Mouse (Mus musculus) common myeloid progenitor, adult 5-6 weeks (primary cell): Measurements from ENCODE around the gene Ddx6. TPM values are rescaled to one million over a fixed set of nuclear protein-coding genes. Genes with fewer than 3 reads are reported as not detected.
"Not testable (repeated sequence)": the region's sequence is repeated elsewhere in the genome, so short reads cannot be mapped to it uniquely, and the experiment has no call there.

Experiments used
- ATAC-seq: replicated peaks from 2 replicates; pipeline ENCODE4 v1.8.0; 2016; ENCODE audit warnings: low read depth, mild to moderate bottlenecking, moderate TSS enrichment, inconsistent platforms; ENCODE audit not compliant: poor library complexity, severe bottlenecking
- total RNA-seq: library from RNA; stranded (forward); fragments of 200-1000, 187-1606 nt; gene quantifications from 2 replicates; pipeline ENCODE4 v1.2.3, GENCODE M21; 2017

Ddx6 gene
- 101 and 143 TPM in 2 replicates for total RNA-seq

GRCm38 (mm10) chr9:44604779-44605615 is at the start of gene Ddx6:
Gene Ddx6 (plus strand): TSS chr9:44604892.
- ATAC-seq: peak; percentile 24; the same call in 1 of the 2 replicates

DNA sequence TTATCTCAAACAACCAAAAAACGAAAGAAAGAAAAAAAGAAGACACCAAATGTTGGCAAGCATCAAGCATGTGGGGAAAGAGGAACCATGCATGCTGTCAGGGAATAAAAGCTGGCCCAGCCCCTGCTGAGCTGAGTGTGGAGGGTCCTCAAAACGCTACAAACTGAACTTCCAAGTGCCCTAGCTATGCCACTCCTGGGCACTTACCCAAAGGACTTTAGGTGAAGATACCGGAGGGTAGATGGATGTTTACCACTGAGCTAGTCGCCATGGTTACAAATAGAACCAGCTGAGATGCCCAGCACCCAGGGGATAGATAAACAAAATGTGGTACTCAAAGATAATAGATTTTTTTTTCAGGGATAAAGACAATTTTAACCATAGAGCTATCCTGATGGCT is 43.1 kb upstream of the Ddx6 start, which contains the start of gene Cxcr5:
Gene Cxcr5, minus strand, starts transcription at position 281 of the 400 bp plus-strand sequence.
- peak; percentile 64 for ATAC-seq

DNA sequence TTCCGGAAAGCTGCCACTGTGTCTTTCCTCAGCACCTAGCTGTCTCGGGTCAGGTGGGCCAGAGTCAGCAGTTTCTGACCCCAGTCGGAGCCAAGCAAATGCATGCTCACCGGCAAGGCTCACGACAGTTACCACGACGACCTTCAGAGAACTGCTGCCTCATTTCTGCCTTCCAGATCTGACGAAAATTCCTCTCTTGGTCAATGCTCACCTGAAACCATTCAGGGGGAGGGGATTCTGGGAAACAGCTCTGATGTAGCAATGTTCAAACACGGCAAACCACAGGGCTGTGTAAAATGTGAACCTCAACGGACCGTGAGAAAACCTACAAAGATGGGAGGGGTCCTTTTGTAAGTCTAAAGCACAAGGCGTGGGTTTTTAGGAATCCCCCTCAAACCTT is 41.8 kb upstream of the Ddx6 start:
- ATAC-seq: no peak

DNA sequence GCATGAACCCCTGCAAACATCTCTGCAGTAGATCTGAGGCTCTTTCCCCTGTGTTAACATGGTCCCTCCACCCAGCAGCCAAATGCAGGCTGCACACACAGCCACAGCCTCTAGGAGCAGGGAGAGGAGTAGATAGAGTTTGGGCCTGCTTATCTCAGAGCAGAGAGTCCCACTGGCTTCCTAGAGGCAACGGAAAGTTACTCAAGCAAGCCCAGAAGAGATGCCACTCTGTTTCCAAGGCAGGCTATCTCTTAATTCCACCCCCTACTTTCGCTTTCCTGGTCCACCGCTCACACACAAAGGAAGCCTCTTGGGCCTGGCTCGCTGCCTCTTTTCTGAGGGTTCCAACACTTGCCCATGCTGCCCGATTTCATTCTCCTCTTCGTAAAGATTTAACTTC is 39.3 kb upstream of the Ddx6 start:
- ATAC-seq: peak; percentile 83

- ATAC-seq: peak; percentile 81
These were observed 37.2 kb upstream of the Ddx6 start for GRCm38 (mm10) chr9:44567338-44568082.

DNA sequence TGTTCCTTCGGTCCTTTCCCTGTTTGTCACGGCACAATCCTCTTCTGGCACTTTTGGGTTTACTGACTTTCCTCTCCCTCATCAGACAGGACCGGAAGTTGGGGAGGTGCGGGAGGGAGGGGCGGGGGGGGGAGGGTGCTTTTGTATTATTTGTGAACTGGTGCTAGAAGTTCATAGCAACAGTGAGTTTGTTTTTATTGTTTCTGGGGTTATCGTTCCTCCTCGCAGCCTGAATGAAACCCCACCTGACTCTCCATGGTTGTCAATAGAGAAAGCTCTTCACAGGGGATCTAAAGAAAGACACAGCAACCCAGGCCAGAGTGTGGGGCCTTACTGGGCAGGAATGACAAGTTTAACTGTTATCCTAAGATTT is 36.6 kb upstream of the Ddx6 start:
- peak; percentile 9; the same call in 1 of the 2 replicates for ATAC-seq

- ATAC-seq: no peak
These were observed 33.7 kb upstream of the Ddx6 start for GRCm38 (mm10) chr9:44570939-44571382.

- no peak for ATAC-seq
These were observed 31.4 kb upstream of the Ddx6 start for GRCm38 (mm10) chr9:44573306-44573705.

DNA sequence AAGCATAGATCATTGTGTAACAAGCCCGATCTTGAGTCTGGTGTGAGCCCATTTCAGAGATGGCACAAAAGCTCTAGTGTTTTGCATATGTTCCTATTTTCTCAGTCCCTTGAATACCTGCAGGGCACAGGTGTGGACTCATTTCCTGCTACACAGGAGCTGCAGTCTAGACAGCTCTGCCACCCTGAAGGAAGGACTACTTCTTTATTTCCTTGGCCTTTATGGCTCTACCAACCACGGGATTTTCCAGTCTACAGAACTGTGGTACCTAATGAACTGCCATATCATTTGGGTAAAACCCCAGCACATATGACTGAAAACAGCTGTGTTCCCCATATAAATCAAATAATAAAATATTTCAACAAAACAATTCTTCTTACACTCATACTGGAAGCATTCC is 29.6 kb upstream of the Ddx6 start:
- no peak for ATAC-seq

DNA sequence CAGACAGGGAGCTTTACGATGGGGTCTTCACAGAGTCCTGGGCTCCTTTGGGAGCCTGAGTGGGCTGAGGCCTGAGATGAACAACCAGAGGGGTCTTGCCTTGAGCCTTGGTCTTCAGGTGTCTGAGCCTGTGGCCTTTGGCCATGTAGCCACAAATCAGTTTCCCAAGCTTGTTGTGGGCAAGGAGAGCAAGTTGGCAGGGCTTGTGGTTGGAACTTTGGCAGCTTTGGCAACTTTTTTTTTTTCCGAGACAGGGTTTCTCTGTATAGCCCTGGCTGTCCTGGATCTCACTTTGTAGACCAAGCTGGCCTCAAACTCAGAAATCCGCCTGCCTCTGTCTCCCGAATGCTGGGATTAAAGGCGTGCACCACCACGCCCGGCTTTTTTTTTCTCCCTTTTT is 28.6 kb upstream of the Ddx6 start:
- ATAC-seq: not testable (repeated sequence)

DNA sequence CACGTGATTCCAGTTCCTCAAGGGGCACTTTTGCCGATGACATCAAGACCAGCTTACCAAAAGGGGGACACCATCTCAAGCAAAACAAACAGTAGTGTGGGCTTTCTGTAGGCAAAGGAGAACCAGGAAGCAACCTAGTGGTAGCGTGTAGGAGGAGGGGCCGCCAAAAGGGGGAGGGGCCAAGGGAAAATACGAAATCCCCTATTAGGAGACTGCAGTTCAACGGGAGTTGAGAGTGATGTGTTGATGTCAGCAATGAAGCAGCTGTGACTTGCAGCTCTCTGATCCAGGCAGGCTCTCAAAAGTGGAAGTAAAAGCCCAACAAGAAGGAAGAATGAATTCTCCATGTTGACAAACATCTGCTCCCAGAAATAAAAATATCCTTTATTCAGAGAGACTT is 25.3 kb upstream of the Ddx6 start:
- ATAC-seq: peak; percentile 90

DNA sequence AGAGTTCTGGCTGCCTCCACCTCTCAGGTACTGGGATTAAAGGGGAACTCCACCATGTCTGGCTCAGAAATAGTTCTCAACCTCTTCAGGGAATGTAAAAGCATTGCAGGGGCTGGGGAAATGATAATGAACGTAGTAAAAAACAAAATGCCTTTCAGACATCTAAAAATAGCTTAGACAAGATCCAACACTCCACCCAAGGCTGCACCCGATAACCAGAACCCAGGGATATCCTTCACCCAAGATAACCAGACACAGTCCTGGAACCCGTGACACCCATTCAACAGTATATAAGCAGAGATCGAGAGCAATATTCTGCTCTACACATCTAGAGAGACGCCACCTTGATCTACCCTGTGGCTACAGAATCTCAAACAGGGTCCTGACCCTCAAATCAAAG is 24.6 kb upstream of the Ddx6 start:
- 0 out of 2 replicates have a peak, but pooled peaks have one; percentile 27 for ATAC-seq

- ATAC-seq: 0 out of 2 replicates have a peak, but pooled peaks have one; percentile 24
These were observed 23.3 kb upstream of the Ddx6 start for GRCm38 (mm10) chr9:44581423-44581822.

DNA sequence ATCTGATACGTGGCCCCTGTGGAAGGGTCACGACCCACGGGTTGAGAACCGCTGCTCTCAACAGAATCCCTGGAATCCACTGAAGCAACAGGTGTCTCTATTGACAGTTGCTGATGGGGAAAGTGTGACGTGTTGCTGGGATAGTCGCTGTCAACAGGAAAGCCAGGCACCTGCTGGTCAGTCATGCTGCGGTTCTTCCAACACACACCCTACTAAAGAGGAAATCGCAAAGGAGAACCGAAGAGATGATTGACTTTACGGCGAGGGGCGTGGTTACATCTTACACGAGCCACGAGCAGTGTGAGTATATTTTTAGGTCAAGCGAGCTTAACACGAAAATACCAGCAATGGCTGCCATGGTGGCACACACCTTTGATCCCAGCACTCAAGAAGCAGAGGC is 22.3 kb upstream of the Ddx6 start:
- ATAC-seq: peak; percentile 62; the same call in 1 of the 2 replicates

- ATAC-seq: no peak
These were observed 17.9 kb upstream of the Ddx6 start for GRCm38 (mm10) chr9:44586640-44587261.

DNA sequence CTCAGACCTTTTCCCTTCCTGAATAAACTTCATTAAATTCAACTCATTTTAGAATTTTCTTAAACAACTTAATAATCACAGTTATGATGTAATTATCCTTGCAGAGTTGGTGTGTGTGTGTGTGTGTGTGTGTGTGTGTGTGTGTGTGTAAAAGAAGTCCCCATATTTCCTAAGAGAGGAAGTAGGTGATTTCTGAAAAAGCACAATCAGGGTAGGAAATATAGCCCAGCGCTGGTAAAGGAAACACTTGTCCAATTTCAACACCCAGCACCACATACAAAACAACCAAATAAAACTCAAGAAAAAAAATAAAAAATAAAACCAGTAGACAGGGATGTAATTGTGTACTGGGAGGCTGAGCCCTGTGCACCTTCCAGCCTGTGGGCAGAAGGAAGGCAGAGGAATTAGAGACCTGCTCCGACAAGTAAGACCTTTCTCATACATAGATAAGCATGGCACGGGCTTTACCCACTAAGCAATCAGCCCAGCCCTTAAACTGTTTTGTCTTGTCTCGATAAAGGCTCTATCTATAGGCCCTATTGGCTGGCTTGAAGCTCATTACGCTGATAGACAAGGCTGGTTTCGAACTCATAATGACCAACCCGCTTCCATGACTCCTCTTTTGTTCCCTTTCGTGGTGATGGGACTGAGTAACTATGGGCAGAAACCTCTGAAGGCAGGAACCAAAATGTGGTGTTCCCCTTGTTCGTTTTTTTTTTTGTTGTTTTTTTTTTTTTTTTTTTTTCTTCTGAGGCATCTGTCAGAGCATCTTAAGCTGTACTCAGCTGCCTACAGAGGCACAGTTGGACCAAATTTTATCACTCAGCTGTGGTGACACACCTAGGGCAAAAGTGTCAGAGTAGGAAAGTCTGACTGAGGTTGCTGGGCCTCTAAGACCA is 17.2 kb upstream of the Ddx6 start:
- no peak for ATAC-seq

DNA sequence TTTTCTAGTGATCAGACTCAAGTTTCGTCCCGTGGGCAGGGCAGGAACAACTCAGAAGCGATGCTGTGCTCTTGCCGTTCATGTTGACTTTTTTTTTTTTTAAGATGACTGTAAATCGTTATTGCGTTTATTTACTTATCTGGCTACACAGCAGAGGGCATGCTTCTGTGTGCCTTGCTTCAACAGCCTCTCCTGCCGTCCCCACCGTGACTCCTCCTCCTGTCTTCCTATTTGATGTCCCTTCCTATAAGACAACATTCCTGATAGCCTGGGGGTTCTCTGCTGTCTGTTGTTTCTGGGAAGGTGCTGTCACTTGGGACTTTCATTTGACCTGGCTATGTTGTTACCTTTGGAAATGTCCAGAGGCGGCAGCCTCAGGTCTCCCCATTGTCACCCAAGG is 16.1 kb upstream of the Ddx6 start:
- no peak for ATAC-seq

- ATAC-seq: no peak
These were observed 15.6 kb upstream of the Ddx6 start for GRCm38 (mm10) chr9:44589095-44589494.

DNA sequence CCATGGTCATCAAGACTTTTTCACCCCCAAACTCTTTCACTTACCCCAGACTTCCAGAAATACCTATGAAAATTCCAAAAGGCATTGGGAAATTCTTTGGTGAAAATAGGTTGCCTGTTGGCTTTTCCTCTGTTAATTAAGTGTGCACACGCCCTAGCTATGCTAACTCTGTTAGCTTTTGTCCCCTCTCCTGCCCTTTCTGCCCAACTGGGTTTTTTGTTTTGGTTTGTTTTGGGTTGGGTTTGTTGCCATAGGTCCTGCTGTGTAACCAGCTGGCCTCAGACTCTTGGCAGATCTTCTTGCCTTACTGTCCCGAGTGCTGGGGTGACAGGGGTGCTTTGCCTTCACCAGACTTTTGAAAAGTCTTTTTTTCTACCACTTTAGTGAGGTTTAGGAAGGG is 13.7 kb upstream of the Ddx6 start:
- ATAC-seq: no peak
